Mouse (Mus musculus) cerebellum, adult 2 months (tissue): ENCODE data around the gene Olfr1280. TPM values are rescaled to one million over a fixed set of nuclear protein-coding genes. Genes with fewer than 3 reads are reported as not detected.
"Not testable (repeated sequence)": the region's sequence is repeated elsewhere in the genome, so short reads cannot be mapped to it uniquely, and the experiment has no call there.

Source experiments
- DNase-seq, 2 experiments: peaks; one replicate each; pipeline ENCODE4 v3.0.0; 2021
- H3K27ac ChIP-seq: fragments of 200-500 bp; 2 replicates; pipeline ENCODE4 v1.5.1; 2012; ENCODE audit warnings: low read length, control low read depth, inconsistent platforms; ENCODE audit not compliant: insufficient read depth
- H3K27me3 ChIP-seq: fragments of 200-500 bp; 2 replicates; pipeline ENCODE4 v1.6.1; 2012; ENCODE audit warnings: inconsistent platforms, mild to moderate bottlenecking, low read length, moderate library complexity; ENCODE audit not compliant: control insufficient read depth, insufficient read depth
- H3K4me1 ChIP-seq: fragments of 200-500 bp; 2 replicates; pipeline ENCODE4 v1.6.1; 2011; ENCODE audit warnings: low read length; ENCODE audit not compliant: control insufficient read depth, insufficient read depth
- H3K4me3 ChIP-seq: fragments of 200-500 bp; replicated peaks from 2 replicates; pipeline ENCODE3; 2011; ENCODE audit warnings: mild to moderate bottlenecking, low read depth, low read length, control low read depth; ENCODE audit not compliant: insufficient read depth
- CTCF ChIP-seq: fragments of 200-500 bp; IDR thresholded peaks from 2 replicates; pipeline ENCODE4 v1.5.1; 2011; ENCODE audit warnings: low read depth, mild to moderate bottlenecking, control low read depth, low read length, moderate library complexity, borderline replicate concordance; ENCODE audit not compliant: insufficient read depth
- POLR2A ChIP-seq: fragments of 200-500 bp; IDR thresholded peaks from 2 replicates; pipeline ENCODE4 v1.6.1; 2011; ENCODE audit warnings: low read length, control low read depth, borderline replicate concordance; ENCODE audit not compliant: insufficient read depth
- WGBS: fragments of 180-500 bp; shearing (Covaris S2); methylation state at CpG from one replicate; pipeline ENCODE4 v1.1.7; 2018; 5-methylcytosine and 5-hydroxymethylcytosine counted together
- polyA plus RNA-seq: library from polyadenylated mRNA; depleted of rRNA; stranded (reverse); fragments of >200 nt; gene quantifications from 2 replicates; pipeline ENCODE4 v1.2.3, GENCODE M21; 2012; rRNA removed

The Olfr1280 gene
- polyA plus RNA-seq = not detected in 2 replicates

DNA sequence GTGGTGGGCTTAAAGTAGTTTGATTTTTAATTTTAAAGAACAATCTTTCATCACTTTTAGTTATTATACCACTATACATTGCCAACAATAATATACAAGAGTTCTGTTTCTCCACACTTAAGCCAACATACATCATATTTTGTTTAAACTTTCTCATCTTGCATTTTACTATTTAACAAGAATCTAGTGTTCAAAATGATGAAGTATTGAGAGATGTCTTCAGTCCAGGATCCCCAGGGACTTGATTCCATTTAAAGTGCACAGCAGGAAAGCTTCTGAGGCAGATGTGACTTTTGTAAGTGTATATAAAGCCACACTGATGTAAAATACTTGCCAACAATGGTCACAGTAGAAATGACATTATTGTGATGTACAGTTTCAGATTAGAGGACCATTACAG lies at the start of gene Olfr1280:
Gene Olfr1280, plus strand, starts transcription at position 301 of the 400 bp plus-strand sequence.
- DNase-seq = no peak
- no peak within 1 kb of the TSS for H3K4me3 ChIP-seq
- TF ChIP-seq POLR2A = no peak
- no peak for TF ChIP-seq CTCF
- H3K27me3 ChIP-seq = no peaks in the 10 kb centered on the region
- H3K4me1 ChIP-seq = no peaks in the 10 kb centered on the region
- H3K27ac ChIP-seq = no peak within 1 kb of the TSS

DNA sequence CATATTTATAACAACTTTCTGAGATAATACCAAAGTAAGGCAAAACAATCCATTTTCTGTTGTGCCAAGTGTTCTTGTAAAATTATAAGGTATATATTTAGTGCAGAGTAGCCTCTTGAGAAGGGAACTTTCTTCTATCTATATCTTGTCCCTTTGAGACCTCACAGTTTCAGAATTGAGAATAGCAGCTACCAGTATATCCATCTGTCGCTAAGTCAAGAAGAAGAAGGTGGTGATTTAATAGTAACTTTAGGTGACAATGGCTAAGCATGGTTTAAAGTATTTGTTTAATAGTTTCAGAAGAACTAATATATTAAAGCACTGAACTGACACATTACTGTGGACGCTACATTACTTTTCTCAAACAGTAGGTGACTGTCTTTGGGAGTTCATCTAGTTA lies 39.8 kb upstream of the Olfr1280 start, which contains the start of gene Olfr1277:
Gene Olfr1277, minus strand, starts transcription at position 101 of the 400 bp plus-strand sequence.
- no peak within 1 kb of the TSS for H3K27ac ChIP-seq
- 76% methylated on average over 2 of the region's 2 CpGs for WGBS
- no peak for DNase-seq
- H3K4me3 ChIP-seq = no peak within 1 kb of the TSS
- H3K27me3 ChIP-seq = no peaks in the 10 kb centered on the region
- TF ChIP-seq POLR2A = no peak
- TF ChIP-seq CTCF = no peak
- H3K4me1 ChIP-seq = no peaks in the 10 kb centered on the region

DNA sequence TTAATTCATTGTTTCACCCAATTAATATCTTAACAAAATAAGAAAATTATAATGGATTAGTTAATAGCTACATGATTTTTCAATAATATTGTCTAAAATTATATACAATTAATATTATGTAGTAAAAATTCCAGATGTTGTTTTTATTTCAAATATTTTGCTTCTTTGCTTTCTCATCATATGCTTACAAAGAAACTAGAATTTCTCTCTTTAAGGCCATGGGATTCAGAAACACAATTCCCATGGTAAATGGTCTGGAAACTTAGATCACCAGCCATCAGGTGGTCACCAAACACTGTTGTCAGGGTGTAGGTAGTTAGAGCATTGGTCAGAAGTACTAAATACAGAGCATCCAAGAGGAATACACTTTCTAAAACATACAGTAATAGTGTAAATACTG lies 24.0 kb upstream of the Olfr1280 start, which contains the start of gene Olfr1278:
Gene Olfr1278, plus strand, starts transcription at position 301 of the 400 bp plus-strand sequence.
- no peak for DNase-seq
- Histone ChIP-seq H3K4me1 (no peaks in the 10 kb centered on the region), H3K27ac (no peak within 1 kb of the TSS), H3K27me3 (no peaks in the 10 kb centered on the region), H3K4me3 (no peak within 1 kb of the TSS)
- no peak for TF ChIP-seq CTCF
- no peak for TF ChIP-seq POLR2A

DNA sequence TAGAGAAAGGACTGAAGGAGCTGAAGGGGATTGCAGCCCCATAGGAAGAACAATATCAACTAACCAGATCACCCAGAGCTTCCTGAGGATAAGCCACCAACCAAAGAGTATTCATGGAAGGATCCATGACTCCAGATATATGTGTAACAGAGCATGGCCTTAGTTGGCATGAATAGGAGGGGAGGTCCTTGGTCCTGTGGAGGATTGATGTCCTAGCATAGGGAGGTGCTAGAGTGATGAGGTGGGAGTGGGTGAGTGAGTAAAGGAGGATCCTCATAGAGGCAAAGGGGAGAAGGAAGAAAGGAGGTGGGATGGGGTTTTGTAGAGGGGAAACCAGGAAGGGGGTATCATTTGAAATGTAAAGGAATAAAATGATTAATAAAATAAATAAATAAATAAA lies 15.3 kb upstream of the Olfr1280 start:
- no peak overlapping the region for H3K27ac ChIP-seq
- TF ChIP-seq POLR2A (no peak), CTCF (no peak)
- no peak overlapping the region for H3K4me3 ChIP-seq
- no peaks in the 10 kb centered on the region for H3K27me3 ChIP-seq
- no peaks in the 10 kb centered on the region for H3K4me1 ChIP-seq
- no peak for DNase-seq

DNA sequence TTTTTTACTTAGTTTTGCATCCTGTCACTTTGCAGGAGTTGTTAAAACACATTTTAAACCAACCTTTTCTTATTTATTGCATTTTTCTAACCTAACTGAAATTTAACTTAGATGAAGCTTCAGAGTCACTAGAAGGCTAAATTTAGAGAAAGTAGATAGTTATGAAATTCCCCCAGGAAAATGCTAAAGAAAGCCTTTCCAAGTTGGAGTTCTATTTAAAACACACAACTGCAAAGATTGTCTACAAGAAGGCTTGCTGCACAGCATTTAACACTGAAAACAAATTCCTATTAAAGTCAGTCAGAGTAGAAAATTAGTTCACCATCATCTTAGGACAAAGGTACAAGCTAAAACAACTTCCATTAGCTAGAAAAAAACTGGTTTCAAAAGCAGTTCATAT lies 13.4 kb upstream of the Olfr1280 start, which contains the start of gene Olfr1279:
Gene Olfr1279, plus strand, starts transcription at position 262 of the 400 bp plus-strand sequence.
- no peak for TF ChIP-seq POLR2A
- TF ChIP-seq CTCF = no peak
- H3K4me3 ChIP-seq = no peak within 1 kb of the TSS
- no peak for DNase-seq
- no peaks in the 10 kb centered on the region for H3K4me1 ChIP-seq
- no peak within 1 kb of the TSS for H3K27ac ChIP-seq
- no peaks in the 10 kb centered on the region for H3K27me3 ChIP-seq

DNA sequence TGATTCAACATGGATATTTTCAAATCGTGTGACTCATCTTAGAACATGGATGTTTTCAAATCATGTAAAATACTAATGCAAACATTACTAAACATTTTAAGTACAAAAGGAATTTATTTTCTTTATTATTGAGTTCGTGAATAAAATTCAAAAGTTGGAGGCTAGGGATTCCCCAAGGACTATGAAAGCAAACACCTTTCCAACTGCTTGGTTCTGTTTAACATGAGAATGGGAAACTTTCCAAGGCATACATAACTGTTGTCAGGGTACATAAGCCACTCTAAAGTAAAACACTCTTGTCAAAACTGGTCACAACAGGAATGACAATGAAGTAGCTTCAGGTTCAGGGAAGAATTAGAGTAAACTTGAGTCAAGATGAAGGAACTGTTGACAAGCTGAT lies 12.4 kb downstream of the Olfr1280 start, which contains the start of gene Olfr1281:
Gene Olfr1281, plus strand, starts transcription at position 301 of the 400 bp plus-strand sequence.
- TF ChIP-seq POLR2A = no peak
- TF ChIP-seq CTCF = no peak
- H3K27me3 ChIP-seq = no peaks in the 10 kb centered on the region
- H3K27ac ChIP-seq = no peak within 1 kb of the TSS
- H3K4me1 ChIP-seq = no peaks in the 10 kb centered on the region
- DNase-seq = no peak
- H3K4me3 ChIP-seq = no peak within 1 kb of the TSS
- 69% methylated on average over 2 of the region's 2 CpGs for WGBS

DNA sequence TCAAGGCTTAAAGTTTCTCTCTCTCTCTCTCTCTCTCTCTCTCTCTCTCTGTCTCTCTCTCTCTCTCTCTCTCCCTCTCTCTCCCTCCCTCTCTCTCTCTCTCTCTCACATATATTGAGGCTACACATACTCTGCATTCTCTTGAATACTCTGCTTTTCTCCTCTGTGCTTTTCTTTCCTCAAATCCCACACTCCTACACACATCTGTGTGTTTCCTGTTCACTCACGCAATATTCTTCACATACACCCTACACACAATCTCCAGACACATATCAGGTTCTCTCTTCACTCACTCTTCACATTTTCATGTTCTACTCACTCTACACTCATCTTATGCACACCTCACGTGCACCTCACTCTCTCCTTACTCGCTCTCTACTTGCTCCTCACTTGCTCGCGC lies 19.9 kb downstream of the Olfr1280 start:
- WGBS = 91% methylated on average over 5 of the region's 5 CpGs
- not testable (repeated sequence) for H3K4me1 ChIP-seq, DNase-seq, H3K27ac ChIP-seq, H3K27me3 ChIP-seq, H3K4me3 ChIP-seq

DNA sequence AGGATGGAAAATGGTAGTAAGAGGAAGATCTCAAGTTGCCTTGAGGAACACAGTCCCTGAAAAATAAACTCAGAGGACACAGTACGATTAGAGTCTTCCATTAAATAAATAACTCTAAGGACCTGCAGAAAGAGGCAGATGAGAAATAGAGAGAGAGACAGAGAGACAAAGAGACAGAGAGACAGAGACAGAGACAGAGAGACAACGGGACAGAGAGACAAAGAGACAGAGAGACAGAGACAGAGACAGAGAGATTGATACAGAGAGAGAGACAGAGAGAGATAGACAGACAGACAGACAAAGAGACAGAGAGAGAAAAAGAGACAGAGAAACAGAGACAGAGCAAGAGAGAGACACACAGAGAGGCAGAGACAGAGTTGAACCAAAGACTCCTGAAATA lies 22.2 kb downstream of the Olfr1280 start, which contains the start of gene Olfr1282:
Gene Olfr1282, minus strand, starts transcription at position 101 of the 400 bp plus-strand sequence.
- no peaks in the 10 kb centered on the region for H3K4me1 ChIP-seq
- no peak within 1 kb of the TSS for H3K27ac ChIP-seq
- TF ChIP-seq CTCF = no peak
- TF ChIP-seq POLR2A = no peak
- no peaks in the 10 kb centered on the region for H3K27me3 ChIP-seq
- H3K4me3 ChIP-seq = no peak within 1 kb of the TSS
- 71% methylated on average over 2 of the region's 2 CpGs for WGBS
- DNase-seq = no peak
